Mouse (Mus musculus): ENCODE results near the gene Gm9789. TPM values are rescaled to one million over a fixed set of nuclear protein-coding genes. Genes with fewer than 3 reads are reported as not detected.
"Not testable (repeated sequence)": the region's sequence is repeated elsewhere in the genome, so short reads cannot be mapped to it uniquely, and the experiment has no call there.

The Gm9789 gene
- polyA plus RNA-seq (2014; fragmentation: Nextera tagmentation; extraction: Ambion mirVana) = not detected in 2 replicates

GRCm38 (mm10) chr16:89157652-89158051 is at the start of gene Gm9789:
TSS of gene Gm9789 (plus strand) at chr16:89157952.
- no peak within 1 kb of the TSS for H3K9ac ChIP-seq (ENCODE audit: low read depth, low read length)
- no peak within 1 kb of the TSS for H3K4me2 ChIP-seq (replicated peaks; ENCODE audit: low read depth, low read length)
- H3K27me3 ChIP-seq (ENCODE audit: control insufficient read depth, insufficient read depth, low read length) = no peaks in the 10 kb centered on the region
- no peaks in the 10 kb centered on the region for H3K9me3 ChIP-seq (ENCODE audit: control insufficient read depth, low read length)
- no peak for ATAC-seq (ENCODE audit: low FRiP score, low TSS enrichment)
- no peaks in the 10 kb centered on the region for H3K4me1 ChIP-seq (ENCODE audit: control insufficient read depth, insufficient read depth, low read length)
- WGBS = 82% methylated on average over 4 of the region's 4 CpGs
- no peaks in the 10 kb centered on the region for H3K36me3 ChIP-seq (ENCODE audit: control insufficient read depth, insufficient read depth, low read length)
- H3K27ac ChIP-seq (ENCODE audit: low read depth, low read length) = no peak within 1 kb of the TSS
- no peak within 1 kb of the TSS for H3K4me3 ChIP-seq (ENCODE audit: low read length)

GRCm38 (mm10) chr16:89140551-89140950 is 17.2 kb upstream of the Gm9789 start, which contains the start of gene Gm6358:
TSS of gene Gm6358 (plus strand) at chr16:89140851.
- no peaks in the 10 kb centered on the region for H3K27me3 ChIP-seq (ENCODE audit: control insufficient read depth, insufficient read depth, low read length)
- no peak within 1 kb of the TSS for H3K27ac ChIP-seq (ENCODE audit: low read depth, low read length)
- no peaks in the 10 kb centered on the region for H3K4me1 ChIP-seq (ENCODE audit: control insufficient read depth, insufficient read depth, low read length)
- no peak for ATAC-seq (ENCODE audit: low FRiP score, low TSS enrichment)
- WGBS = 91% methylated on average over 1 of the region's 1 CpGs
- H3K9ac ChIP-seq (ENCODE audit: low read depth, low read length) = no peak within 1 kb of the TSS
- H3K4me2 ChIP-seq (replicated peaks; ENCODE audit: low read depth, low read length) = no peak within 1 kb of the TSS
- no peaks in the 10 kb centered on the region for H3K36me3 ChIP-seq (ENCODE audit: control insufficient read depth, insufficient read depth, low read length)
- no peaks in the 10 kb centered on the region for H3K9me3 ChIP-seq (ENCODE audit: control insufficient read depth, low read length)
- H3K4me3 ChIP-seq (ENCODE audit: low read length) = no peak within 1 kb of the TSS

- no peak for ATAC-seq (ENCODE audit: low FRiP score, low TSS enrichment)
- no peaks in the 10 kb centered on the region for H3K4me1 ChIP-seq (ENCODE audit: control insufficient read depth, insufficient read depth, low read length)
- WGBS = 89% methylated on average over 1 of the region's 1 CpGs
- H3K36me3 ChIP-seq (ENCODE audit: control insufficient read depth, insufficient read depth, low read length) = no peaks in the 10 kb centered on the region
- H3K27ac ChIP-seq (ENCODE audit: low read depth, low read length) = no peak within 1 kb of the TSS
- no peaks in the 10 kb centered on the region for H3K9me3 ChIP-seq (ENCODE audit: control insufficient read depth, low read length)
- no peak within 1 kb of the TSS for H3K4me3 ChIP-seq (ENCODE audit: low read length)
- H3K9ac ChIP-seq (ENCODE audit: low read depth, low read length) = no peak within 1 kb of the TSS
- H3K27me3 ChIP-seq (ENCODE audit: control insufficient read depth, insufficient read depth, low read length) = no peaks in the 10 kb centered on the region
- no peak within 1 kb of the TSS for H3K4me2 ChIP-seq (replicated peaks; ENCODE audit: low read depth, low read length)
These were observed 7.0 kb upstream of the Gm9789 start, which contains the start of gene Gm10061 for GRCm38 (mm10) chr16:89150786-89151185. TSS of gene Gm10061 (plus strand) at chr16:89151086.

GRCm38 (mm10) chr16:89169190-89169589 is 11.4 kb downstream of the Gm9789 start, which contains the start of gene Gm7735:
TSS of gene Gm7735 (plus strand) at chr16:89169490.
- H3K4me2 ChIP-seq (replicated peaks; ENCODE audit: low read depth, low read length); ATAC-seq (ENCODE audit: low FRiP score, low TSS enrichment); H3K9me3 ChIP-seq (ENCODE audit: control insufficient read depth, low read length); H3K27ac ChIP-seq (ENCODE audit: low read depth, low read length); H3K4me1 ChIP-seq (ENCODE audit: control insufficient read depth, insufficient read depth, low read length); H3K4me3 ChIP-seq (ENCODE audit: low read length); H3K9ac ChIP-seq (ENCODE audit: low read depth, low read length); H3K36me3 ChIP-seq (ENCODE audit: control insufficient read depth, insufficient read depth, low read length); H3K27me3 ChIP-seq (ENCODE audit: control insufficient read depth, insufficient read depth, low read length): not testable (repeated sequence)

- Histone ChIP-seq H3K4me3 (ENCODE audit: low read length) (no peak within 1 kb of the TSS), H3K36me3 (ENCODE audit: control insufficient read depth, insufficient read depth, low read length) (no peaks in the 10 kb centered on the region), H3K9ac (ENCODE audit: low read depth, low read length) (no peak within 1 kb of the TSS), H3K4me2 (replicated peaks; ENCODE audit: low read depth, low read length) (no peak within 1 kb of the TSS), H3K9me3 (ENCODE audit: control insufficient read depth, low read length) (no peaks in the 10 kb centered on the region), H3K27me3 (ENCODE audit: control insufficient read depth, insufficient read depth, low read length) (no peaks in the 10 kb centered on the region), H3K4me1 (ENCODE audit: control insufficient read depth, insufficient read depth, low read length) (no peaks in the 10 kb centered on the region), H3K27ac (ENCODE audit: low read depth, low read length) (no peak within 1 kb of the TSS)
- WGBS = 75% methylated on average over 2 of the region's 2 CpGs
- no peak for ATAC-seq (ENCODE audit: low FRiP score, low TSS enrichment)
These were observed 16.7 kb downstream of the Gm9789 start, which contains the start of gene 1110057P08Rik for GRCm38 (mm10) chr16:89174435-89174834. TSS of gene 1110057P08Rik (plus strand) at chr16:89174735.

GRCm38 (mm10) chr16:89188621-89189020 is 30.9 kb downstream of the Gm9789 start:
- Histone ChIP-seq H3K4me1 (ENCODE audit: control insufficient read depth, insufficient read depth, low read length) (no peaks in the 10 kb centered on the region), H3K4me3 (ENCODE audit: low read length) (no peak overlapping the region), H3K9me3 (ENCODE audit: control insufficient read depth, low read length) (no peaks in the 10 kb centered on the region), H3K27ac (ENCODE audit: low read depth, low read length) (no peak overlapping the region), H3K4me2 (replicated peaks; ENCODE audit: low read depth, low read length) (no peak overlapping the region), H3K9ac (ENCODE audit: low read depth, low read length) (no peak overlapping the region), H3K27me3 (ENCODE audit: control insufficient read depth, insufficient read depth, low read length) (no peaks in the 10 kb centered on the region), H3K36me3 (ENCODE audit: control insufficient read depth, insufficient read depth, low read length) (no peaks in the 10 kb centered on the region)
- WGBS = 74% methylated on average over 4 of the region's 4 CpGs
- no peak for ATAC-seq (ENCODE audit: low FRiP score, low TSS enrichment)

GRCm38 (mm10) chr16:89205561-89205960 is 47.8 kb downstream of the Gm9789 start, which contains the start of gene Krtap20-2:
TSS of gene Krtap20-2 (plus strand) at chr16:89205861.
- Histone ChIP-seq H3K4me1 (ENCODE audit: control insufficient read depth, insufficient read depth, low read length) (no peaks in the 10 kb centered on the region), H3K36me3 (ENCODE audit: control insufficient read depth, insufficient read depth, low read length) (no peaks in the 10 kb centered on the region), H3K9me3 (ENCODE audit: control insufficient read depth, low read length) (no peaks in the 10 kb centered on the region), H3K27me3 (ENCODE audit: control insufficient read depth, insufficient read depth, low read length) (no peaks in the 10 kb centered on the region), H3K4me2 (replicated peaks; ENCODE audit: low read depth, low read length) (no peak within 1 kb of the TSS), H3K27ac (ENCODE audit: low read depth, low read length) (no peak within 1 kb of the TSS), H3K9ac (ENCODE audit: low read depth, low read length) (no peak within 1 kb of the TSS), H3K4me3 (ENCODE audit: low read length) (no peak within 1 kb of the TSS)
- no peak for ATAC-seq (ENCODE audit: low FRiP score, low TSS enrichment)
- 54% methylated on average over 1 of the region's 1 CpGs for WGBS

Other genes with a start within 250 kb of the Gm9789 start
- gene Krtap19-9b, start 225.7 kb upstream of the Gm9789 start, polyA plus RNA-seq (2014; fragmentation: Nextera tagmentation; extraction: Ambion mirVana) = not detected in 2 replicates
- not detected in 2 replicates for gene Krtap16-3, start 195.1 kb upstream of the Gm9789 start, polyA plus RNA-seq (2014; fragmentation: Nextera tagmentation; extraction: Ambion mirVana)
- gene Krtap22-2, start 147.2 kb upstream of the Gm9789 start, polyA plus RNA-seq (2014; fragmentation: Nextera tagmentation; extraction: Ambion mirVana) = not detected in 2 replicates
- not detected in 2 replicates for gene Gm10229, start 142.7 kb upstream of the Gm9789 start, polyA plus RNA-seq (2014; fragmentation: Nextera tagmentation; extraction: Ambion mirVana)
- gene Krtap6-1, start 126.3 kb upstream of the Gm9789 start, polyA plus RNA-seq (2014; fragmentation: Nextera tagmentation; extraction: Ambion mirVana) = not detected in 2 replicates
- gene Gm10228, start 116.5 kb upstream of the Gm9789 start, polyA plus RNA-seq (2014; fragmentation: Nextera tagmentation; extraction: Ambion mirVana) = not detected in 2 replicates
- not detected in 2 replicates for gene Krtap6-5, start 110.1 kb upstream of the Gm9789 start, polyA plus RNA-seq (2014; fragmentation: Nextera tagmentation; extraction: Ambion mirVana)
- not detected in 2 replicates for gene 1110025L11Rik, start 94.0 kb upstream of the Gm9789 start, polyA plus RNA-seq (2014; fragmentation: Nextera tagmentation; extraction: Ambion mirVana)
- not detected in 2 replicates for gene Krtap6-3, start 73.9 kb upstream of the Gm9789 start, polyA plus RNA-seq (2014; fragmentation: Nextera tagmentation; extraction: Ambion mirVana)
- gene Gm6358, start 17.1 kb upstream of the Gm9789 start, polyA plus RNA-seq (2014; fragmentation: Nextera tagmentation; extraction: Ambion mirVana) = not detected in 2 replicates
- gene Gm10061, start 6.9 kb upstream of the Gm9789 start, polyA plus RNA-seq (2014; fragmentation: Nextera tagmentation; extraction: Ambion mirVana) = not detected in 2 replicates
- gene Gm7735, start 11.5 kb downstream of the Gm9789 start, polyA plus RNA-seq (2014; fragmentation: Nextera tagmentation; extraction: Ambion mirVana) = not detected in 2 replicates
- not detected in 2 replicates for gene 1110057P08Rik, start 16.8 kb downstream of the Gm9789 start, polyA plus RNA-seq (2014; fragmentation: Nextera tagmentation; extraction: Ambion mirVana)
- gene Krtap20-2, start 47.9 kb downstream of the Gm9789 start, polyA plus RNA-seq (2014; fragmentation: Nextera tagmentation; extraction: Ambion mirVana) = not detected in 2 replicates
- gene Krtap21-1, start 245.9 kb downstream of the Gm9789 start, polyA plus RNA-seq (2014; fragmentation: Nextera tagmentation; extraction: Ambion mirVana) = not detected in 2 replicates

Data from kidney, embryonic 14.5 days (tissue).